Mouse (Mus musculus) C2C12 (cell line): ENCODE measurements around the gene E2f3.

Source experiments
- CTCF ChIP-seq: IDR thresholded peaks from one replicate; pipeline ENCODE4 v1.5.1; 2011; ENCODE audit not compliant: control insufficient read depth, insufficient read depth, insufficient read length
- FOSL1 ChIP-seq: IDR thresholded peaks from one replicate; pipeline ENCODE4 v1.8.0; 2011; ENCODE audit warnings: mild to moderate bottlenecking, low read length; ENCODE audit not compliant: poor library complexity, insufficient read depth, severe bottlenecking
- MAX ChIP-seq: IDR thresholded peaks from one replicate; pipeline ENCODE4 v1.6.1; 2011; ENCODE audit warnings: mild to moderate bottlenecking, control low read depth
- MYOD1 ChIP-seq: IDR thresholded peaks from one replicate; pipeline ENCODE4 v1.6.1; 2011; ENCODE audit warnings: low read depth; ENCODE audit not compliant: control insufficient read depth, insufficient read length
- MYOG ChIP-seq: IDR thresholded peaks from one replicate; pipeline ENCODE4 v1.6.1; 2011; ENCODE audit not compliant: control insufficient read depth, insufficient read length; ENCODE audit errors: extremely low read depth
- USF1 ChIP-seq: IDR thresholded peaks from one replicate; pipeline ENCODE4 v1.6.1; 2011; ENCODE audit warnings: low read depth, mild to moderate bottlenecking, control low read depth, moderate library complexity

- TF ChIP-seq MYOG (no peak), CTCF (no peak), USF1 (no peak), FOSL1 (no peak), MAX (no peak), MYOD1 (no peak)
Observed at GRCm38 (mm10) chr13:29985101-29985854, 585 bp downstream of the E2f3 start.
